Mouse (Mus musculus): ENCODE results near the gene Cuta.
A peak's percentile ranks its signal among the peaks of the same experiment; 100 is the strongest.
"Not testable (repeated sequence)": the region's sequence is repeated elsewhere in the genome, so short reads cannot be mapped to it uniquely, and the experiment has no call there.

The Cuta gene

GRCm38 (mm10) chr17:26936453-26936852 lies 2.9 kb downstream of the Cuta start:
- no peak for DNase-seq (ENCODE audit: low spot score in 2 of 2)

- DNase-seq (ENCODE audit: low spot score in 2 of 2): no peak
These were observed 4.3 kb downstream of the Cuta start for GRCm38 (mm10) chr17:26935027-26935426.

- no peak for DNase-seq (ENCODE audit: low spot score in 2 of 2)
These were observed 5.2 kb downstream of the Cuta start for GRCm38 (mm10) chr17:26933885-26934827.

GRCm38 (mm10) chr17:26933419-26933818 lies 6.0 kb downstream of the Cuta start:
- DNase-seq (ENCODE audit: low spot score in 2 of 2): no peak

- peak; percentile 80 to 96 for DNase-seq (ENCODE audit: low spot score in 2 of 2)
These were observed 6.5 kb downstream of the Cuta start, which contains the start of gene Phf1 for GRCm38 (mm10) chr17:26932839-26933398. Gene Phf1 (plus strand): TSS chr17:26933052.

- peak in 1 of 2 experiments; percentile 38 for DNase-seq (ENCODE audit: low spot score in 2 of 2)
These were observed 7.6 kb downstream of the Cuta start for GRCm38 (mm10) chr17:26931795-26932194.

GRCm38 (mm10) chr17:26925414-26925813 lies 14.0 kb downstream of the Cuta start:
- DNase-seq (ENCODE audit: low spot score in 2 of 2): not testable (repeated sequence)

- not testable (repeated sequence) for DNase-seq (ENCODE audit: low spot score in 2 of 2)
These were observed 17.0 kb downstream of the Cuta start for GRCm38 (mm10) chr17:26922368-26922767.

- DNase-seq (ENCODE audit: low spot score in 2 of 2): not testable (repeated sequence)
These were observed 19.9 kb downstream of the Cuta start for GRCm38 (mm10) chr17:26919516-26919915.

- no peak for DNase-seq (ENCODE audit: low spot score in 2 of 2)
These were observed 21.0 kb downstream of the Cuta start for GRCm38 (mm10) chr17:26918343-26918742.

GRCm38 (mm10) chr17:26917560-26917959 lies 21.8 kb downstream of the Cuta start:
- DNase-seq (ENCODE audit: low spot score in 2 of 2): not testable (repeated sequence)

- peak; percentile 99 to 100 for DNase-seq (ENCODE audit: low spot score in 2 of 2)
These were observed 22.5 kb downstream of the Cuta start, which contains the start of gene Kifc5b for GRCm38 (mm10) chr17:26916711-26917482. Gene Kifc5b (plus strand): TSS chr17:26917091.

- no peak for DNase-seq (ENCODE audit: low spot score in 2 of 2)
These were observed 24.1 kb downstream of the Cuta start for GRCm38 (mm10) chr17:26915248-26915647.

GRCm38 (mm10) chr17:26907506-26907905 lies 31.9 kb downstream of the Cuta start:
- DNase-seq (ENCODE audit: low spot score in 2 of 2): not testable (repeated sequence)

GRCm38 (mm10) chr17:26904320-26904719 lies 35.0 kb downstream of the Cuta start:
- DNase-seq (ENCODE audit: low spot score in 2 of 2): no peak

GRCm38 (mm10) chr17:26900916-26901315 lies 38.5 kb downstream of the Cuta start:
- DNase-seq (ENCODE audit: low spot score in 2 of 2): no peak

- DNase-seq (ENCODE audit: low spot score in 2 of 2): peak in 1 of 2 experiments; percentile 56
These were observed 43.8 kb downstream of the Cuta start for GRCm38 (mm10) chr17:26895578-26895977.

GRCm38 (mm10) chr17:26894342-26894741 lies 45.0 kb downstream of the Cuta start:
- peak in 1 of 2 experiments; percentile 47 for DNase-seq (ENCODE audit: low spot score in 2 of 2)

GRCm38 (mm10) chr17:26893492-26893891 lies 45.9 kb downstream of the Cuta start:
- DNase-seq (ENCODE audit: low spot score in 2 of 2): no peak

- DNase-seq (ENCODE audit: low spot score in 2 of 2): peak in 1 of 2 experiments; percentile 43
These were observed 46.6 kb downstream of the Cuta start for GRCm38 (mm10) chr17:26892635-26893375.

- no peak for DNase-seq (ENCODE audit: low spot score in 2 of 2)
These were observed 51.4 kb downstream of the Cuta start for GRCm38 (mm10) chr17:26887926-26888325.
